Mouse (Mus musculus) lung, embryonic 14.5 days (tissue): Measurements from ENCODE around the gene Accsl. TPM values are rescaled to one million over a fixed set of nuclear protein-coding genes. Genes with fewer than 3 reads are reported as not detected.
A peak's percentile ranks its signal among the peaks of the same experiment; 100 is the strongest.

ENCODE experiments used
- ATAC-seq: fragments of 200-750 bp; cut with Nextera tagmentation; 2 replicates; pipeline ENCODE4 v1.8.0; 2017; ENCODE audit warnings: mild to moderate bottlenecking, moderate TSS enrichment, moderate library complexity; ENCODE audit not compliant: insufficient read depth
- DNase-seq: peaks from one replicate; pipeline ENCODE4 v3.0.0-alpha.2; 2015
- H3K27ac ChIP-seq: fragments of 300-500 bp; sonication (generic); 2 replicates; pipeline ENCODE4 v1.5.1; 2014; ENCODE audit warnings: low read depth, mild to moderate bottlenecking, moderate library complexity
- H3K27me3 ChIP-seq: fragments of 300-500 bp; sonication (generic); 2 replicates; pipeline ENCODE4 v1.6.1; 2014; ENCODE audit warnings: low read length, control low read depth; ENCODE audit not compliant: insufficient read depth
- H3K36me3 ChIP-seq: fragments of 300-500 bp; sonication (generic); 2 replicates; pipeline ENCODE4 v1.6.1; 2014; ENCODE audit warnings: control low read depth; ENCODE audit not compliant: insufficient read depth
- H3K4me1 ChIP-seq: fragments of 300-500 bp; sonication (generic); 2 replicates; pipeline ENCODE4 v1.6.1; 2014; ENCODE audit warnings: antibody characterized with exemption, control low read depth; ENCODE audit not compliant: insufficient read depth
- H3K4me2 ChIP-seq: fragments of 300-500 bp; sonication (generic); 2 replicates; pipeline ENCODE4 v1.6.1; 2014; ENCODE audit warnings: mild to moderate bottlenecking
- H3K4me3 ChIP-seq: fragments of 300-500 bp; sonication (generic); 2 replicates; pipeline ENCODE4 v1.5.1; 2014; ENCODE audit warnings: low read depth, low read length
- H3K9ac ChIP-seq: fragments of 300-500 bp; sonication (generic); 2 replicates; pipeline ENCODE4 v1.6.1; 2014
- H3K9me3 ChIP-seq: fragments of 300-500 bp; sonication (generic); 2 replicates; pipeline ENCODE4 v1.6.1; 2016; ENCODE audit warnings: low read depth, low read length, control low read depth
- CTCF ChIP-seq: IDR thresholded peaks from 2 replicates; pipeline ENCODE4 v1.5.1; 2016; ENCODE audit warnings: antibody characterized with exemption, low read depth
- WGBS: fragments of 180-500 bp; shearing (Covaris S2); extraction: QIAGEN DNeasy Blood & Tissue Kit; methylation state at CpG from one replicate; pipeline ENCODE4 v1.1.7; 2014; 5-methylcytosine and 5-hydroxymethylcytosine counted together
- polyA plus RNA-seq: library from polyadenylated mRNA; unstranded; fragments of >200 nt; fragmentation: Nextera tagmentation; extraction: Ambion mirVana; gene quantifications from 2 replicates; pipeline ENCODE4 v1.2.1, GENCODE M21; 2014

Accsl gene
- polyA plus RNA-seq, 1 experiment from 2014 or later, result 0.22 TPM

DNA sequence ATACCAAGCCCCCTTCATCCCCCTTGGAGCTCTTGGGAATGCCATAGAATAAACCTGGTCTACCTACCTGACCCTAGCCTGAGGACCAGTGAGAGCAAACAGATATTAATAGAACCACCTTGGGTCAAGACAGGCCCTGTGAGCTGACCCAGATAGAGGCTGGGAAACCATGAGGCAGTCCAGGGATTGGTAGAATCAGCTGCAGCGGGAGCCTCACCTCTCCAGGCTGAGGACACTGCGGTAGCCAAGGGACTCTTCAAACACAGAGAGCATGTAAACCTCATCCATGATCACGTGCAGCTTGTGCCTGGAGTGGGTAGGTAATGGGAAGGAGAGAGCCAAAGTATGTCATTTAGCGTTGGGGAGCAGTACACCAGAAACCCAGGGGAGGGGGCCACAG lies 30.0 kb downstream of the Accsl start:
- Histone ChIP-seq H3K9ac (no peak overlapping the region), H3K9me3 (no peaks in the 10 kb centered on the region), H3K36me3 (peaks cover 59% of the 10 kb centered on the region), H3K4me3 (no peak overlapping the region), H3K27ac (no peak overlapping the region), H3K27me3 (no peaks in the 10 kb centered on the region), H3K4me1 (no peaks in the 10 kb centered on the region), H3K4me2 (no peak overlapping the region)
- no peak for TF ChIP-seq CTCF
- DNase-seq (no peak), ATAC-seq (no peak)
- WGBS, result 90% methylated on average over 4 of the region's 4 CpGs

DNA sequence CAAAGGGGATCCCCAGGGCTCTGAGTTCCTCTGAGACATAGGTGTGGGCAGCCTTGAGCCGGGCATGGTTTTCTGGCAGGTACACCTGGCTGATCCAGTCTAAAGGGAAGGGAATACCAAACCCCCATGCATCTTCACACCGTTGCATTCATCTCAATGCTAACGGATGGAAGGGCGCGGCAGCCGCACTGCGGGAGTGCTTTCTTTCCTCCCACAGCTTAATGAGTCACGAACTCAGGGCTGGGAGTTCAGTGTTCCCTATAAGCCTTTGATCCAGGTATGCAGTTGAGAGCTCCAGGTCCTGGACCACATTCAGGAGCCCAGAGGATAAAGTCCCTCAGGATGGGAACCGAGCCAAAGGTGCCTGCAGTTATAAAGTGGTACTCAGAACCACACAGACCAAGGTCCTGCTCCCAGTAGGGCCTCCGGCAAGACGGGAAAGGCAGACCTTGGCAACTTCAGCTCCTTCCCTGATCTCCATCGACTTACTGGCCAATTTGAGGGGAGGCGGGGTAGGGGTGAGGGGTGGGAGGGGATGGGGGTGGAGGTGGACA lies 32.6 kb downstream of the Accsl start:
- ATAC-seq, result no peak

DNA sequence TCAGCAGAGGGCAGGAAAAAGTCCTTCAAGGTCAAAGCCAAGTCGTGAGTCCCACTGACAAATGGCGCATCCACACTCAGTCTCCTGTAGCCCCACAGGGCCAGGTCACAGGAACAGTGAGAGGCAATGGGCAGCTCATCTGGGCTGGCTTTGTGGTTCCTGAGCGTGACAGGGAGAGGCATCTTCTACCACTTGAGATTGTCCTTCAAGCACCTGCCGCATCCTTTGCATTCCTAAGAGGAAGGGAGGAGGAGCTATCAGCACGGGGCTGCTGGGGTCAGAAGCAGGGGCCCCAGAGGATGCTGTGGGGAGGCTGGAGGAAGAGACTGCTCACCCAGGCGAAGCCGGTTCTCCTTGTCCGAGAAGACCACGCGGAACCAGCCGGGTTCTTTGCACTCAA lies 33.4 kb downstream of the Accsl start:
- DNase-seq, result no peak
- Histone ChIP-seq H3K27me3 (no peaks in the 10 kb centered on the region), H3K9me3 (no peaks in the 10 kb centered on the region), H3K4me1 (no peaks in the 10 kb centered on the region), H3K27ac (no peak overlapping the region), H3K4me3 (no peak overlapping the region), H3K4me2 (no peak overlapping the region), H3K36me3 (peaks cover 36% of the 10 kb centered on the region), H3K9ac (no peak overlapping the region)
- TF ChIP-seq CTCF, result no peak
- no peak for ATAC-seq
- 64% methylated on average over 11 of the region's 11 CpGs for WGBS

More for the DNA sequence above, 32.6 kb downstream of the Accsl start:
- Histone ChIP-seq H3K27ac (no peak overlapping the region), H3K27me3 (no peaks in the 10 kb centered on the region), H3K4me2 (no peak overlapping the region), H3K36me3 (peaks cover 43% of the 10 kb centered on the region), H3K4me1 (no peaks in the 10 kb centered on the region), H3K9me3 (no peaks in the 10 kb centered on the region), H3K4me3 (no peak overlapping the region), H3K9ac (no peak overlapping the region)
- 71% methylated on average over 13 of the region's 13 CpGs for WGBS
- no peak for TF ChIP-seq CTCF
- no peak for DNase-seq

DNA sequence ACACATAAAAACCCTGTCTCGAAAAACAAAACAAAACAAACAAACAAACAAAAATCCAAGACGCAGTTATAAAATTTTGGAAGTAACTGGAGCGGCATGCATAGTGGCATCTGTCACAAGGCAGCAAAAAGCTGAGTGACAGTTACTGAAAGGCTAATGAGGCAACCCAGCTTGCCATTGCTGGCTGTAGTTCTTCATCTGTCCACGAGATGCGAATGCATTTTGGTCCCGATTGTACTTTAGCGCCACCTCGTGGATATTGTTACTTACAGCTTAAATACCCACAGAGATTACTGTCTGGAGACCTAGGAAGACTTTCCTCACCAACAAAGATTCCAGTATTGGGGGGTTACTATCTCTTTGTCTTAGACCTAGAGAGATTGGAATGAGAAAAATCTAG lies 45.4 kb downstream of the Accsl start:
- no peaks in the 10 kb centered on the region for H3K9me3 ChIP-seq
- H3K4me1 ChIP-seq, result peaks cover 5% of the 10 kb centered on the region
- H3K36me3 ChIP-seq, result no peaks in the 10 kb centered on the region
- WGBS, result 17% methylated on average over 8 of the region's 8 CpGs
- peak; percentile 59 for ATAC-seq
- H3K4me3 ChIP-seq, result no peak overlapping the region
- TF ChIP-seq CTCF, result peak; percentile 99
- peak; percentile 99 for DNase-seq
- H3K9ac ChIP-seq, result no peak overlapping the region
- H3K27me3 ChIP-seq, result no peaks in the 10 kb centered on the region
- no peak overlapping the region for H3K4me2 ChIP-seq
- H3K27ac ChIP-seq, result no peak overlapping the region

DNA sequence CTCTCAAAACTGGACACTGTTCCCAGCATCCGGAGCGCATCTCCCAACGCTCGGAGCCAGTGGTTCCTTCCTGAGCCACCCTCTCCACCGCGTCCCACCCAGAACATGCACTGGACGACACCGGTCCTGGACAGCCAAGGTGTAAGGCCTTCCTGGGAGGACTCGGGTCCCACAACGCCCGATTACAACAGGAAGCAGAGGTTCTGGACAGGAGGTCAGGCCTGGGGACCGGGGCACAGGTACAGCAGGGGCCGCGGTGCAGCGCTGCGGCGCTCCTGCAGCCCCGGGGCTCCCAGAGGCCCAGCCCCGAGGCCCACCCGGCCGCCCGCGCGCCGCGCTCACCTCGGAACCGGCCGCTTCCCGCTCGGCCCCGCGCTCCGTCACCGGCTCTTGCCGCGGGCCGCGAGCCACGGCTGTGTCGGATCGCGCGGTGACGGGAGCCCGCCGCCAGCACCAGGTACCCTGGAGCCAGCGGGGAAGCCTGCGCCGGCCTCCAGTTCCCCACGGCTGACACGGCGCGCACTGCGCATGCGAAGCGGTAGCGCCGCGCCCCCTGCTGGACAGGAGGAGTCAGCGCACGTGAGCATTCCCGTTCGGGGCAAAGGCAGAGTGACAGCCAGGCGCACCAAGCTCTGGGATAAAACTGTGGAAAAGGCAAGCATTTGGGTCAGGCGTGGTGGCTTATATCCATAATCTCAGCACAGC lies 46.8 kb downstream of the Accsl start, which contains the start of gene Ext2:
Gene Ext2, minus strand, starts transcription at position 524 of the 705 bp plus-strand sequence.
- WGBS, result 3% methylated on average over 66 of the region's 66 CpGs

DNA sequence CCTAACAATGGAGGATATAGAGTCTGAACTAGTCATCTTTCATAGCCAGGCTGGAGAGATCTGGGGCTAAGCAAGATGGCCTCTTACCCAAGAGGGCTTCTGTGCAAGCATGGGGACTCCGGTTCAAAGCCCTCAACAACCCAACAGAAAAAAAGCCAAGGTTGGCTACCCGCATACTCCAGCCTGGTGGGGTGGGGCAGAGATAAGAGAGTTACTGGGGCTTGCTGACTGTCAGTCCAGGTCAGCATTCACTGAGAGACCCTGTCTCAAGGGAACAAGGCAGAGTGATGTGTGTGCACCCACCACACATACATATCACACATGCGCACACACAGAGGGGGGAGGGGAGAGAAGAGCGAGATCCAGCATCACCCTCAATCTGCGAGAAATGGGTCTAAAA lies 51.2 kb downstream of the Accsl start:
- no peak overlapping the region for H3K4me2 ChIP-seq
- no peaks in the 10 kb centered on the region for H3K27me3 ChIP-seq
- no peak overlapping the region for H3K4me3 ChIP-seq
- no peak overlapping the region for H3K9ac ChIP-seq
- WGBS, result 95% methylated on average over 5 of the region's 5 CpGs
- no peak overlapping the region for H3K27ac ChIP-seq
- H3K4me1 ChIP-seq, result peaks cover 5% of the 10 kb centered on the region
- peaks cover 9% of the 10 kb centered on the region; the same call in 1 of the 2 replicates for H3K36me3 ChIP-seq
- no peak for ATAC-seq
- no peak for TF ChIP-seq CTCF
- H3K9me3 ChIP-seq, result no peaks in the 10 kb centered on the region
- no peak for DNase-seq

More for the DNA sequence above, 46.8 kb downstream of the Accsl start, which contains the start of gene Ext2:
- Histone ChIP-seq H3K36me3 (no peaks in the 10 kb centered on the region), H3K27me3 (no peaks in the 10 kb centered on the region), H3K27ac (no peak within 1 kb of the TSS), H3K9ac (peak within 1 kb of the TSS; percentile 89), H3K4me1 (peaks cover 5% of the 10 kb centered on the region), H3K4me3 (peak within 1 kb of the TSS; percentile 88), H3K9me3 (no peaks in the 10 kb centered on the region), H3K4me2 (peak within 1 kb of the TSS; percentile 81)
- ATAC-seq, result peak; percentile 92
- DNase-seq, result peak; percentile 95
- peak; percentile 98 for TF ChIP-seq CTCF

DNA sequence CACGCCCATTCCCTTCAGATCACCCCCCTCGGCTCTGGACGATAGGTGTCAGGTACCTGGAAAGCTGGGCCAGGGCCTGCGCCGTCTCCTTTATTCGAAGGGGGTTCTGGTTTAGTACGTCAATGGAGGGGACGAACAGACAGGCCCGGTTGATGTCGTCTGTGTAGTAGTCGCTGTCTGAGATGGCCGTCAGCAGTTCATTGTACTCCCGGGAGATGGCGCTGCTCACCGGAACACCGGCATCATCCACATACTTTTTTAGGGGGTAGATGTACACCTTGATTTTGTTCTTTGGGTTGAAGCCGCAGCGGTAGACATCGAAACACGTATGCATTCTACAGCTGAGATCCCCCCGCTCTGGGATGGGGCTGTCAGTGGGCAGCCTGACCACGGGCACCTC lies 55.6 kb downstream of the Accsl start:
- H3K4me3 ChIP-seq, result no peak overlapping the region
- H3K9me3 ChIP-seq, result no peaks in the 10 kb centered on the region
- H3K27ac ChIP-seq, result no peak overlapping the region
- WGBS, result 91% methylated on average over 22 of the region's 22 CpGs
- H3K27me3 ChIP-seq, result no peaks in the 10 kb centered on the region
- peaks cover 51% of the 10 kb centered on the region for H3K36me3 ChIP-seq
- TF ChIP-seq CTCF, result no peak
- H3K9ac ChIP-seq, result no peak overlapping the region
- no peaks in the 10 kb centered on the region for H3K4me1 ChIP-seq
- no peak overlapping the region for H3K4me2 ChIP-seq
- DNase-seq (no peak), ATAC-seq (no peak)
